Mouse (Mus musculus): Measurements from ENCODE around the gene Baiap2l2.

- TF ChIP-seq FLI1 (IDR thresholded peaks at IDR 0.05; ENCODE audit: low read length) (no peak), GATA1 (IDR thresholded peaks at IDR 0.05; ENCODE audit: borderline replicate concordance, low read length) (no peak)
Observed at GRCm38 (mm10) chr15:79290340-79290739, 5.0 kb upstream of the Baiap2l2 start.

Measured in megakaryocyte, embryonic 14.5 days (primary cell).